Mouse (Mus musculus): ENCODE data around the gene Coa3.
"Not testable (repeated sequence)": the region's sequence is repeated elsewhere in the genome, so short reads cannot be mapped to it uniquely, and the experiment has no call there.

Coa3 gene

DNA sequence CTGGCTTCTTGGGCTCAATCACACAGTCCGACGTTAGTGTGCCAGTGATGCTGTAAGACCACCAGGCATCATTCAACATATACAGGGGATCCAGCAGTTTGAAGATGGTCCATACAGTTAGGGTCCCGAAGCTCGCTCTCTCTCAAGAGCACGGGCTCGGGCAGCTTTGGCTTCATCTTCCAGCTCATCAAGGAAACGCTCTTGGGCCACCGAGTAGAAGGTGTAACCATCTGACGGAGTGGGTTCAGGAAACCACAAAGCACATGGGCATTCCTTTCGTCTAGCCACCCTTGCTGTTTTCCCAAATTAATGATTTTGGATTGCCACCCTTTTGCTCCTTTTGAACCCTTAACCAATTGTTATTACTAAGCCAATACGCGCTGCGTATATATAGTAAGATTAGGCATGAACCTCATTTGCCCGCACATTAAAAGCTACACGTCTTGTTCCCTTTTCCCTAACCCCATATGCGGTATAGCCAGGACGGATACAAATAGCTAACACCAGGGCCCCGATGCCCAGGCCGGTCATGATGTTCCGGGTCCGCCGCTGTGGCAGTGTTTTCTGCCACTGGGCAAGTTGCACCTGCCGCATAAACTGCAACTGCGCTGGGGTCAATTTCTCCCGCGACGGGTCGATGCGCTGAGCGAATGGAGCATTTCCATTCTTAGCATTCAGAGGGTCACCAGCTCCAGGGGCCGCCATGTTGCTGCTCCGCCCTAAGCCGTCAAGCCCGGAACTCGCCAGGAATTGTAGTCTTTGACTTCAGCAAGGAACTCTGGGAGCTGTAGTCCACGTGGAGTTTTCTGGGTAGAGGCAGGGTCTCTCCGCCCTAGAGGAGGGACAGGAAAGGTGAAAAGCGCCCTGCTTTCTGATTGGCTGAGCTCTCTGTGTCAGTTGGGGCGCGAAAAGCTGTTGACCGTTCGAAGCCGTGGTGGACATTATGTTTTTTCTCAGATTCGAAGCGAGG lies at the start of gene Coa3, which contains the start of gene Cntd1:
Coa3 (minus strand) TSS at position 892 of the 970 bp plus-strand sequence.
Cntd1 (plus strand) TSS at position 790 of the 970 bp plus-strand sequence.
- in situ Hi-C loops (cut with MboI; ENCODE audit: low sequenced_read_pairs) = no loop called here

DNA sequence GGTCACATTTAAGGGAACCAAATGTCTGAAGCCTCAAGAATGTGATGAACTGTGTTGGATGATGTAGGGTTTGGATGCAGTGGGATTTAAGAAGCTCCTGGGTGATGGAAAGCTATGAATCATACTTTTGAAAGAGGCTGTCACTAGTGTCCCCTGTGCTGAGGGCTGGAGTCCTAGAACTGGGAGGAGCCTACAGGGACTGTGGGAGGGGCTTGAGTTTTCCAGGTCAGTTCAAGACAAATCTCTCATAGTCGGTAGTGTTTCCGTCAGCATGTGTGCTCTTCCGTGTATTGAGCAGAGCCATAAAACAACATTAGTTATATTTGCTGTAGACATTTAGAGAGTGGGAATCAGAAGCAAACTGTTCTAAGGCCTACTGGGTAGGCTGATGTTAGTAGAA lies 48.4 kb upstream of the Coa3 start:
- in situ Hi-C loops (cut with MboI; ENCODE audit: low sequenced_read_pairs) = no loop called here

DNA sequence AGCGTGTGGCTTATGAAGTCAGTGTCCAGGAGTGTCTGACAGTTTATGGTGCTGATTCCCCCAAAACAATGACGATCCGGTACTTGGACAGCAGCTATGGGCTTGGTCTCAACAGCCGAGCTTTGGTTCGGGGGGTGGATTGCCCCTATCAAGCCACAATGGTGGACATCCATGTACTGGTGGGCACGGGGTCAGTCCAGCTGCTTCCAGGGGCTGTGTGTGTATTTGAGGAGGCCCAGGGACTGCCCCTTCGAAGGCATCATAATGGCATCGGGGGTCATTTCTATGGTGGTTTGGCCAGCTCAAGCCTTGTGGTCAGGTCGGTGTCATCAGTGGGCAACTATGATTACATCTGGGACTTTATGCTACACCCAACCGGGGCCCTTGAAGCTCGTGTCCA lies 47.2 kb upstream of the Coa3 start:
- in situ Hi-C loops (cut with MboI; ENCODE audit: low sequenced_read_pairs) = no loop called here

DNA sequence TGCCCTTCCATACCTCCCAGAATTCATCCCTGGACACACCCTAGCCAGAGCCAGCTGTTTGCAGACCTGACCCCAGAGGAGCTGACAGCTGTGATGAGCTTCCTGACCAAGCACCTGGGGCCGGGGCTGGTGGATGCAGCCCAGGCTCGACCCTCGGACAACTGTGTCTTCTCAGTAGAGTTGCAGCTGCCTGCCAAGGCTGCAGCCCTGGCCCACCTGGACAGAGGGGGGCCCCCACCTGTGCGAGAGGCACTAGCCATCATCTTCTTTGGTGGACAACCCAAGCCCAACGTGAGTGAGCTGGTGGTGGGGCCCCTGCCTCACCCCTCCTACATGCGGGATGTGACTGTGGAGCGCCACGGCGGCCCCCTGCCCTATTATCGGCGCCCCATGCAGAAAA lies 46.3 kb upstream of the Coa3 start:
- in situ Hi-C loops (cut with MboI; ENCODE audit: low sequenced_read_pairs) = not testable (repeated sequence)

DNA sequence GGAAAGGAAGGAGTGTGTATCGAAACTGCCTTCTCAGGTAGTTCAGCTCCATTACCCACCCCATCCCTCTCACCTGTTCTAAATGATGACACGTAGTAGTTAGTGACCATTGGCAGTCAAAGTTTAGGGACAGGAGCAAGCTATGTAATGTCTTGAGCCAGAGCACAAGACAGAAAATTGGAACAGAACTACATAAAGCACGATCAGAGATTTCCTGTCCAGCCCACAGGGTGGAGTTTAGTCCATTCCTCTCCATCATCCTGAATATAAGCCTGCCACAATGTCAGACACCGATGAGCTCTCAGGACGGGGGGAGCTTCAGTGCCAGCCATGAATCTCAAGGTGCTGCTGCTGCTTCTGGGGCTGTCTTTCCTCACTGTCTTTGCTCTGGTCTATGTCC lies 45.8 kb upstream of the Coa3 start, which contains the start of gene Aoc2:
Aoc2 (plus strand) TSS at position 301 of the 400 bp plus-strand sequence.
- in situ Hi-C loops (cut with MboI; ENCODE audit: low sequenced_read_pairs) = no loop called here

DNA sequence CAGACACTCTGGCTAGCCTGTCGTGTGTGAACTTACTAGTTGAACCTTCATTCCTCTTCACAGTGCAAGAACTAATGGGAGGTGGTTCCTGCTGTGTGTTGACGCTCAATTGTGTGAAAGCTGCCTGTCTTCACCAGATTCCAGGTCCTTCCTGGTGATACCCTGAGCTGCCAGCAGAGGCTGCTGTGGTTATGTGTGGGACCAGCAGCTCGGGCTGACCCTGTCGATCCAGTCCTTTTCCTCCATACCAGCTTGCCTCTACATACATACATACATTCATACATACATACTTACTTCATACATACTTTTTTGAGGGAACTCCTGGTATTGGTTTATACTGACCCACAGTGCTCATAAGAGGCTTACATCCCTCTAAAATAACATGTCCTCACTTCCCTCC lies 44.7 kb upstream of the Coa3 start:
- in situ Hi-C loops (cut with MboI; ENCODE audit: low sequenced_read_pairs) = no loop called here

DNA sequence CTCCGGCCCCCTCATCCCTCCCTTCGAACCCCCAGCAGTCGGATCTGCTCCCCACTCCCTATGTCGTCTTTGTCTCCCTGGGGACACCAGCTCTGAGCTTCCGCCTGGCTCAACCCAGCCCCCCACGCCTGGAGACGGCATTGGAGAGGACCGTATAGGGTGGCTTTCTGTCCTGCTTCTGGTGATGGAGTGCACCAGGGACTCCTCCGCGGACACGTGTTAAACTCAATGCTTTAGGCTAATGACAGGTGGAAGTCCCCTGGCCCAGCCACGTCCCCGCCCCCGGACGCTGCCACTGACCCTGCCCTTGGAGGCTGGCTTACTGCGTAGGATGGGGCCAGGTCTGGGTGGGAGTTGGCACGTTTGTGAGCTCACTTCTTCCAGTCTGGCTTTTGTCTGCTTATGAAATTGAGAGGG lies 37.6 kb upstream of the Coa3 start:
- in situ Hi-C loops (cut with MboI; ENCODE audit: low sequenced_read_pairs) = no loop called here

DNA sequence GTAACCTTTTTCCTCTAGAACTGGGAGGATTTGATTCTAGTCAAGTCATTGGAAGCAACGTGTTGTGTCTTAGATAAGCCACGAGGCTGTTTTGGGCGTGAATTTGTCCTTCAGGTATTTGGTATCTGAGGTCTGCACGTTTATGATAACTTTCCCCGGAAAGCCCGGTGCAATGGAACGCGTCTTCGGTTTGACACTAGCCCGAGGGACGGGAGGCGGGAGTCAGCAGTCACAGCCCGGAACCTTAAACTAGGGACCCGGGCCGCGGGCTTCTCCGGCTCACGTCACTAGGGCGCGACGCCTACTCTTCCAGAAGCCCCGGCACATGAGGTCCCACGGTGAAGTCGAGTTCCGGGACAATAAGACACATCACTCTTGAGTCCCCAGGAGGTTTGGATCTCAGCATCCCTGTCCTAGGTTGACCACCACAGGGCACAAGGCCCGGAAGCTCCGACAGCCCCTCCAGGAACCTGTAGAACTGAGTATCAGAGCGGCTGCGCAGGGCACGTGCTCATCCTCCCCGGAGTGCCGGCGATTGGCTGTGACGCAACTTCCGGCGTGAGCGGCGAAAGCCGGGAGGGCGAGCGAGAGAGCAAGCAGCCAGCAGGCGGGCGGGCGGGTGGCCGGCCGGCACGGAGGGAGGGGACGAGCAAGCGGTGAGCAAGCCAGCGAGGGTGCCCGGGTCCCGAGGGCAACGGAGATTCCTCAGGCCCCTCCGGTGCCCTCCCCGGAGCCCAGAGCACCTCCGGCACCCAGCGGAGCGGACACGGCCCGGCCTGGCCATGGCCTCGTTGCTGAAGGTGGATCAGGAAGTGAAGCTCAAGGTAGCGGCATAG lies 37.0 kb upstream of the Coa3 start, which contains the start of gene Psme3:
Psme3 (plus strand) TSS at position 549 of the 836 bp plus-strand sequence.
- in situ Hi-C loops (cut with MboI; ENCODE audit: low sequenced_read_pairs) = no loop called here

DNA sequence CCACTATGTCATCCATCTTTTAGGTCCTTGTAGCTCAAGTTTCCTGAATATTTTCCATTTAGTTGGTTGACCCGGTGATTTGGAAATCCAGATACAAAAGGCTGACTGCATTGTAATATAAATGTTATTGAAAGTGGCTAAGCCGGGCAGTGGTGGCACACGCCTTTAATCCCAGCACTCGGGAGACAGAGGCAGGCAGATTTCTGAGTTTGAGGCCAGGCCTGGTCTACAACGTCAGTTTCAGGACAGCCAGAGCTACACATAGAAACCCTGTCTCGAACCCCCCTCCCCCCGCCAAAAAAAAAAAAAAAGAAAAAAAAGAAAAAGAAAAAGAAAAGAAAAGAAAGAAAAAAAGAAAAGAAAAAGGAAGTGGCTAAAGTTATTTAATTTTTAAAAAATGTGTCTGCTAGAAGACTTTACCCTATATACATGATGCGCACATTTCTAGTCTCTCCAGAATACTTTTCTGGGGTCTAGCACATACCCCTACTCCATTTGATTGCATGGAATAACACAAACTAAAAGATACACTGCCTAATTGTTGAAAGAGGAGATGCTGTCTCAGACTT lies 36.3 kb upstream of the Coa3 start:
- in situ Hi-C loops (cut with MboI; ENCODE audit: low sequenced_read_pairs) = no loop called here

DNA sequence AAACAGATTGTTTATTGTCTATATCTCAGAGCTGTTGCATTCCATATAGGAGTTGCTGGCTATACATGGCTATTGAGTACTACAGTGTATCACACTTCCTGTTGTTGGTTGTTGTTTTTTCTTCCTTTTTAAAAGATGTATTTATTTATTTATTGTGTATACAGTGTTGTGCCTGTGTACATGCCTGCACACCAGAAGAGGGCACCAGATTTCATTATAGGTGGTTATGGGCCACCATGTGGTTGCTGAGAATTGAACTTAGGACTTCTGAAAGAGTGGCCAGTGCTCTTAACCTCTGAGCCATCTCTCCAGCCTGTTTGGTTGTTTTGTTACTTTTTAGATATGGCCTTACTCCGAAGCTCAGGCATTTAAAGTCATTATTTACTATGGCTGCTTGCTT lies 35.7 kb upstream of the Coa3 start:
- in situ Hi-C loops (cut with MboI; ENCODE audit: low sequenced_read_pairs) = no loop called here

DNA sequence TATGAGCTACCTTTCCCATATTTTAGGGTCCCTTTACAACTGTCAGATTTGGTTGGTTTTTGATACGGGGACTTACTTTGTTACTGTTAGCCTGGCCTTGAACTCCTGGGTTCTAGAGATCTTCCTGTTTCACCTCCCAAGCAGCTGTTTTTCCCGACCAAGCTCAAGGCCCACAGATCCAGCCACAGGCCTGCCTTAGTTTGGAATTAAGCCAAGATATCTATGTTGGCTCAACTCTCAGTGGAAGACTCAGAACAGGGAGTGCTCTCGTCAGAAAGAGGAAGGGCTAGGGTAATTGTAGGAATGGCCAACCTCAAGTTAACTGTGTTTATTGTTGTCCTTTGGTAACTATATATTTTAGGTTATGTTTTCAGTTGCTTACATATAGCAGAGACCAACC lies 33.2 kb upstream of the Coa3 start:
- in situ Hi-C loops (cut with MboI; ENCODE audit: low sequenced_read_pairs) = no loop called here

DNA sequence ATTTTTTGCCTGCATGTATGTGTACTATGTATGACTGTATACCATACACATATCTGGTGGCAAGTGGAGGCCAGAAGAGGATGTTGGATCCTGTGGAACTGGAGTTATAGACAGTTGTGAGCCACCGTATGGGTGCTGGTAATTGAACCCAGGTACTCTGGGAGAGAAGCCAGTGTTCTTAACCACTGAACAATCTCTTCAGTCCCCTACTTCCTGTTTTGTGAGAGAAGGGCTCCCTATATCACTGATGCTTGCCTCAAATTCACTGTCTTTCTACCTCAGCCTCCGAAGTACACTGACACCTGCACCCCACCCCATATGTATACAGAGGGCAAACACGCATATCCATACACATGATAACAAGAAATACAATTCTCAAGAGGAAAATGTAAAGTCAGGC lies 32.2 kb upstream of the Coa3 start:
- in situ Hi-C loops (cut with MboI; ENCODE audit: low sequenced_read_pairs) = no loop called here

DNA sequence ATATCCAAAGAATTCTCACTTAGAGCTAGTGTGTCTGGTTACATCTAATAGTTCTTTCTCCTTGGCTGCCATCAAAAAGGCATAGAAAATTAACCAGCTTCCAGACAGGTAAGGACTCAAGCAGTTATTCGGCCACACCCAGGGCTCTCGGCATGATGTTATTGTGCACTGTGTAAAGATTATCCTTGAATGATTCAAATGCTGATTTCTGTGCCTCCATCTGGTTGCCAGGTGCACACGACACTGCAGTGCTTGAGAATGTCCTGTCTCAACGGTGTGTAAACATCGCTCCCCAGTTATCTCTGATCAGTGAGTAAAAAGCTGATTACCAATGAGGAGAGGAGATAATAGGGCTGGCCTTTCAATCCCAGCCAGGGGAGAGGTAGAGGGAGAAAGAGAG lies 28.8 kb upstream of the Coa3 start:
- in situ Hi-C loops (cut with MboI; ENCODE audit: low sequenced_read_pairs) = no loop called here

DNA sequence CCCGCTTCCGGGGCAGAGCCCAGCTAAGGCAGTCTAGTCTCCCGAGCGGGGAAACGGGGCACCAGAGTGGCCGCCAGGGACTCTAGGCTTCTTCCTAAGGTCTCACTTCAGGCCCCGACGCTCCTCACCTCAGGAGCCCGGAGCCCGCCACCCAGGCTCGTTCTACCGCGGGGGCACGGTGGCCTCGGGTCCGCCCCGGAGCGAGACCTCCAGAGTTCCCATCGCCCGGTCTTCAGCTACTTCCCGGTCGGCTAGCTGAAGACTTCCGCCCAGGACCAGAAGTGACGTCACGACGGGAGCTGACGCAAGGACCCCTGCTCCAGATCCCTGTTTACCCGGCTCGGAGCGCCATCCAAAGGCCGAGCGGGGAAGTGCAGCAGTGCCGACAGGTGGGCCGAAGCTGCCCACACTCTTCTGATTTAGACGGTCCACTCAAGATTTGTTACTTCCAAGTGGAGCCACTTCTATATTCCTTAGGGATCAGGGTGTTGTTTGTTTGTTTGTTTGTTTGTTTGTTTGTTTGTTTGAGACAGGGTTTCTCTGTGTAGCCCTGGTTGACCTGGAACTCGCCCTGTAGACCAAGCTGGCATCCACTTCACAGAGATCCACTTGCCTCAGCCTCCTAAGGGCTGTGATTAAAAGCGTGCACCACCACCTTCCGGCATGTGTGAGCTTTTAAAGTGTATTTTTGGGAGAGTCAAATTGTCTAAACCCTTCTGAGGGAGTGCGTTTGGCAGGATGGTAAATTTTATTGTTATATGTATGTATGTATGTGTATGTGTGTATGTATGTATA lies 23.3 kb upstream of the Coa3 start, which contains the start of gene Becn1:
Becn1 (minus strand) TSS at position 283 of the 795 bp plus-strand sequence.
- in situ Hi-C loops (cut with MboI; ENCODE audit: low sequenced_read_pairs) = no loop called here

DNA sequence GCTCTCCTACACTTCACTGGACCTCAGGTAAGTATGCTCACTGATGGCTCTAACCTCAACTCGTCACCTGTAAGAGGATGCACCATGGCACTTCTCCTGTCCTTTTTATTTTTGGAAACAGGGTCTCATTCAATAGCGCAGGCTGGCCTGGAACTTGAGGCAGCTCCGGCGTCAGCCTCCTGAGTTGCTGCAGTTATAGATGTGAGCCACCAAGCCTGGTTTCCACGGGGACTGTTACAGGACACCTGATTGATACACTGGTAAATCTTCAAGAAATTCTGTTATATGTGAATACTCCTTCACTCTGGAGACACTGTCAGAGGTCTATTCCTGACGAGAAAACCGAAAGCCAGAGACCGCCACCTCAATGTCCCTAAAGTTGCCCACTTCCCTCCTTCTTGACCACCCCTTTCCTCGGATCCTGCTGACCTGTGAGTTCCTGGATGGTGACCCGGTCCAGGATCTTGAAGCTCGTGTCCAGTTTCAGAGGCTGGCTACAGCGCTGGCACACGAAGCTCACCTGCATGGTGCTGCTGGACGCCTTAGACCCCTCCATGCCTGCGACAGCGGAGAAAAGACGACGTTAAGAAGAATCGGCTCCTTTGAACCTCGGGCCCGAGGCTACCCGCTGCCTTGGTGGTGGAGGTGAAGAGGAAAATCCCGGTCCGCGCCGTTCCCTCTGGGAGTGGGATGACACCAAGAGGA lies 22.5 kb upstream of the Coa3 start:
- in situ Hi-C loops (cut with MboI; ENCODE audit: low sequenced_read_pairs) = no loop called here

DNA sequence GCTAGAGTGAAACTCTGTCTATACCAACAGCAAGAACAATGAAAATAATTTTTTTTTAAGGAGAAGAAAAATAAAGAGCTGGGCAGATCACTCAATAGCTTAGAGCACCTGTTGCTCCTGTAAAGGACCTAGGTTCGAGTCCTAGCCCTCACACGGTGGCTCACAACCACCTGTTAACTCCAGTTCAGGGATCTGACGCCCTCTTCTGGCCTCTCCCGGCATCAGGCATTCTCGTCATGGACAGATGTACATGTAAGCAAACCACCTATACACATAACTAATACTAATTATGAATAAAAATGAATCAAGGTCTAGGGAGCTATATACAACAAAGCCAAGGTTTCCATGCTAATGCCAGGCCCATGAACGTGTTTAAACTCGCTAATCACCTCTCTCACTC lies 22.0 kb upstream of the Coa3 start:
- in situ Hi-C loops (cut with MboI; ENCODE audit: low sequenced_read_pairs) = no loop called here

DNA sequence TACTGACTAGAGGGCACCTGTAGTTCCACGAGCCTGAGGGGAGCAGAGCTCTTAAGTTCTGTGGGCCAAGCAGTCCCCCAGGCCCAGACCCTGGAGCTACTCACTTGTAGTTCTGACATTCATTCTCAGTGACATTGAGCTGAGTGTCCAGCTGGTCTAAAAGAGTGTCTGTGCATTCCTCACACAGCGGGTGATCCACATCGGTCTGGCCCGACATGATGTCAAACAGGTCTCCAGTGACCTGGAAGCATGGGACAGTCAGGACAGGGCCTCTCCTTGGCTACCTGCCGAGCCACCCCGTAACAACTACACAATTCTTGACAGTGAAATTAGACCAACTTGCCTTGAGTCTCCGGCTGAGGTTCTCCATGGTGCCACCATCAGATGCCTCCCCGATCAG lies 16.3 kb upstream of the Coa3 start:
- in situ Hi-C loops (cut with MboI; ENCODE audit: low sequenced_read_pairs) = no loop called here

DNA sequence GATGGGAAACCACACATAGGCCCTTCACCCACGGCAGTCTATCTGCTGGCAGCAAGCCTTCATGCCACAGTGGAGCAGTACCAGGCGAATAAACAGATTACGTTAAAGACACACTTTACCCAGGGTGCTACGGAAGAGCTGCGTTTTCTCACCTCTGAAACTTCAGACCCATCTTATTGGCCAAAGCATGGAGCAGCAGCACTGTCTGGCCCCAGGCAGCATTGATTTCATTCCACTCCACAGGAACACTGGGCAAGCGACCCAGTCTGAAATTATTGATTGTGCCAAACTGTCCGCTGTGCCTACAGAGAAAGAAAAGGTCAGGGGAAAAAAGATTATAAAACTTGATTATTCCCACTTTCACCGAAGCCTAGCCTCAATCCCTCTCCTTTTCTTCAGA lies 12.3 kb upstream of the Coa3 start:
- in situ Hi-C loops (cut with MboI; ENCODE audit: low sequenced_read_pairs) = no loop called here

DNA sequence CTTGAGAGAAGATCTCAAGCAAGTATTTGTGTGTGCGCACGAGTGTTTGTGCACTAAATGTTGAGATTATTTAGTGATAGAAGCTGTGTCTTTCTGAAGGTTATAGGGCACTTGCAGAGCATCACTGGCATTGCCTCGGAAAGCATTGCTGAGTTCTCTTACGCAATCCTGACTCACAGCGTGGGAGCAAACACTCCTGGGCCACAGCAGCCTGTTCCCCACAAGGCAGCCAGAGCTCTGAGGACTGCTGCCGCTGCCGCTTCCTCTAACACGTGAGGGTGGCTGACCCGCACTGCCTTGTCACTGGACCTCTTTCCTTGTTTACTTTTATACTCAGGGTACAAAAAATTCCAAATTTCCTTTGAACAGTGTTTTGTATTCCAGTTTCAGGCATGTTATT lies 8.4 kb upstream of the Coa3 start:
- in situ Hi-C loops (cut with MboI; ENCODE audit: low sequenced_read_pairs) = no loop called here

DNA sequence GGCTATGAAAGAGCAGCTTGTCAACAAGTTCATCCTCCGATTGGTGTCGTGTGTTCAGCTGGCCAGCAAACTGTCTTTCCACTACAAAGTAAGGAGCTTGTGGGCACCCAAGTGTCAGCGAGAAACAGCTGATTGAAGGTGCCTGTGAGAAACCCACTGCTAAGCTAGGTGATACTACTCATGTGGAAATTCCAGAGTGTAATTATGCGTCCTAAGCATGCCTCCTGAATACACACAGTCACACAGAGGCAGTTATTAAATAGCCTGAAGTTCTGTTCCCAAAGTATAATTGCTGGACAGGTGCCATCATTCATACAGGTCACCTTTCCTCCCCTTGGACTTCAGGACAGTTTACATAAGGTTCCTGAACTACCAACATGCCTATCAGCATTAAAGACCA lies 4.9 kb upstream of the Coa3 start:
- in situ Hi-C loops (cut with MboI; ENCODE audit: low sequenced_read_pairs) = no loop called here
